Mouse (Mus musculus) stomach, postnatal 0 days (tissue): ENCODE results near the gene Cul7. TPM values are rescaled to one million over a fixed set of nuclear protein-coding genes. Genes with fewer than 3 reads are reported as not detected.

ENCODE experiments used
- ATAC-seq: fragments of 200-750 bp; cut with Nextera tagmentation; 2 replicates; pipeline ENCODE4 v1.8.0; 2017; ENCODE audit not compliant: low FRiP score, low TSS enrichment
- DNase-seq: peaks from one replicate; pipeline ENCODE4 v3.0.0-alpha.2; 2016; ENCODE audit warnings: low spot score
- H3K27ac ChIP-seq: fragments of 300-500 bp; sonication (generic); replicated peaks from 2 replicates; pipeline ENCODE4 v1.5.1; 2014; ENCODE audit warnings: mild to moderate bottlenecking, control low read depth
- H3K27me3 ChIP-seq: fragments of 300-500 bp; sonication (generic); 2 replicates; pipeline ENCODE4 v1.6.1; 2014; ENCODE audit warnings: low read length; ENCODE audit not compliant: control insufficient read depth, insufficient read depth
- H3K36me3 ChIP-seq: fragments of 300-500 bp; sonication (generic); 2 replicates; pipeline ENCODE4 v1.6.1; 2014; ENCODE audit warnings: low read length, mixed read lengths; ENCODE audit not compliant: control insufficient read depth, insufficient read depth
- H3K4me1 ChIP-seq: fragments of 300-500 bp; sonication (generic); replicated peaks from 2 replicates; pipeline ENCODE4 v1.6.1; 2014; ENCODE audit warnings: antibody characterized with exemption; ENCODE audit not compliant: control insufficient read depth, insufficient read depth
- H3K4me2 ChIP-seq: fragments of 300-500 bp; sonication (generic); replicated peaks from 2 replicates; pipeline ENCODE4 v1.6.1; 2014; ENCODE audit warnings: low read depth, mild to moderate bottlenecking, control low read depth, moderate library complexity
- H3K4me3 ChIP-seq: fragments of 300-500 bp; sonication (generic); 2 replicates; pipeline ENCODE4 v1.5.1; 2014; ENCODE audit warnings: low read depth, low read length, control low read depth
- H3K9ac ChIP-seq: fragments of 300-500 bp; sonication (generic); 2 replicates; pipeline ENCODE4 v1.6.1; 2014; ENCODE audit warnings: mild to moderate bottlenecking, low read length, control low read depth, mixed read lengths
- H3K9me3 ChIP-seq: fragments of 300-500 bp; sonication (generic); 2 replicates; pipeline ENCODE4 v1.6.1; 2016; ENCODE audit warnings: low read length; ENCODE audit not compliant: control insufficient read depth
- CTCF ChIP-seq: IDR thresholded peaks from 2 replicates; pipeline ENCODE4 v1.5.1; 2016; ENCODE audit warnings: antibody characterized with exemption, low read depth, mild to moderate bottlenecking, moderate library complexity
- EP300 ChIP-seq: optimal IDR thresholded peaks from 2 replicates; pipeline ENCODE3; 2016; ENCODE audit warnings: antibody characterized with exemption
- WGBS: fragments of 180-500 bp; shearing (Covaris S2); extraction: QIAGEN DNeasy Blood & Tissue Kit; methylation state at CpG from one replicate; pipeline ENCODE4 v1.1.7; 2014; 5-methylcytosine and 5-hydroxymethylcytosine counted together
- polyA plus RNA-seq: library from polyadenylated mRNA; unstranded; fragments of >200 nt; fragmentation: Nextera tagmentation; extraction: Ambion mirVana; gene quantifications from 2 replicates; pipeline ENCODE4 v1.2.1, GENCODE M21; 2015

Gene Cul7
- polyA plus RNA-seq, 1 experiment from 2014 or later, result 12.9 TPM

GRCm38 (mm10) chr17:46629685-46630441, 20.3 kb upstream of the Cul7 start:
- peak overlapping the region; percentile 75 for H3K4me2 ChIP-seq
- no peak for TF ChIP-seq EP300
- TF ChIP-seq CTCF, result no peak; the same call in 1 of the 2 replicates
- no peaks in the 10 kb centered on the region for H3K9me3 ChIP-seq
- 17% methylated on average over 12 of the region's 12 CpGs for WGBS
- DNase-seq (peak; percentile 62), ATAC-seq (peak; percentile 74)
- H3K36me3 ChIP-seq, result peaks cover 5% of the 10 kb centered on the region; the same call in 1 of the 2 replicates
- H3K9ac ChIP-seq, result peak overlapping the region; percentile 93
- no peaks in the 10 kb centered on the region for H3K27me3 ChIP-seq
- peaks cover 9% of the 10 kb centered on the region; the same call in 1 of the 2 replicates for H3K4me1 ChIP-seq
- H3K4me3 ChIP-seq, result peak overlapping the region; percentile 86
- peak overlapping the region; percentile 94 for H3K27ac ChIP-seq

GRCm38 (mm10) chr17:46636831-46637523, 13.2 kb upstream of the Cul7 start:
- Histone ChIP-seq H3K4me2 (0 out of 2 replicates have a peak overlapping the region, but pooled peaks have one; percentile 18), H3K27ac (no peak overlapping the region), H3K4me1 (no peaks in the 10 kb centered on the region), H3K9ac (no peak overlapping the region), H3K36me3 (peaks cover 17% of the 10 kb centered on the region), H3K9me3 (no peaks in the 10 kb centered on the region), H3K4me3 (no peak overlapping the region), H3K27me3 (no peaks in the 10 kb centered on the region)
- WGBS, result 16% methylated on average over 15 of the region's 15 CpGs
- TF ChIP-seq CTCF (peak; percentile 87), EP300 (no peak)
- DNase-seq, result peak; percentile 67
- ATAC-seq, result peak; percentile 24; the same call in 1 of the 2 replicates

DNA sequence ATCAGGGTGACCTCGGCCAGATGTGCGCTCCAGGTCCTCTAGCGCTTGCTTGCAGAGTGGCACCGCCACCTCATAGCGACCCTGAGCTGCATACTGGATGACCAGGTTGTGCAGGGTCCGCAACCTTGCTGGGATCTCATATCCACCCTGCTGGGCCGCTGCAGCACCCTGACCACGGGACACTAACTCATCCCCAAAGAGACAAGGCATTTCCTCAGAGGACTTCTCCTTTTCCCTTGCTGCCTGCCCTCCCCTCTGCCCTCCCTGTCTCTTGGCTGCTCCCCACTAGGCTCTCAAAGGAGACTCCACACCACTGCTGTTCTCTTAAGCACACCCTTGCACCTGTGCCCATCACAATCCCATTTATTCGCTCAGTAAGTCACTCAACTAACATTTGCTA, 10.2 kb upstream of the Cul7 start:
- Histone ChIP-seq H3K4me1 (no peaks in the 10 kb centered on the region), H3K36me3 (peaks cover 15% of the 10 kb centered on the region; the same call in 1 of the 2 replicates), H3K9ac (no peak overlapping the region), H3K27me3 (no peaks in the 10 kb centered on the region), H3K9me3 (no peaks in the 10 kb centered on the region), H3K4me2 (no peak overlapping the region), H3K4me3 (no peak overlapping the region), H3K27ac (no peak overlapping the region)
- 82% methylated on average over 9 of the region's 9 CpGs for WGBS
- no peak for DNase-seq
- ATAC-seq, result no peak
- TF ChIP-seq CTCF (no peak), EP300 (no peak)

GRCm38 (mm10) chr17:46642060-46642459, 8.1 kb upstream of the Cul7 start:
- Histone ChIP-seq H3K27me3 (no peaks in the 10 kb centered on the region), H3K36me3 (peaks cover 15% of the 10 kb centered on the region; the same call in 1 of the 2 replicates), H3K4me3 (no peak overlapping the region), H3K4me1 (no peaks in the 10 kb centered on the region), H3K9me3 (no peaks in the 10 kb centered on the region), H3K27ac (no peak overlapping the region), H3K4me2 (no peak overlapping the region), H3K9ac (no peak overlapping the region)
- no peak for DNase-seq
- WGBS, result 87% methylated on average over 17 of the region's 17 CpGs
- no peak for ATAC-seq
- TF ChIP-seq EP300, result no peak
- TF ChIP-seq CTCF, result no peak

DNA sequence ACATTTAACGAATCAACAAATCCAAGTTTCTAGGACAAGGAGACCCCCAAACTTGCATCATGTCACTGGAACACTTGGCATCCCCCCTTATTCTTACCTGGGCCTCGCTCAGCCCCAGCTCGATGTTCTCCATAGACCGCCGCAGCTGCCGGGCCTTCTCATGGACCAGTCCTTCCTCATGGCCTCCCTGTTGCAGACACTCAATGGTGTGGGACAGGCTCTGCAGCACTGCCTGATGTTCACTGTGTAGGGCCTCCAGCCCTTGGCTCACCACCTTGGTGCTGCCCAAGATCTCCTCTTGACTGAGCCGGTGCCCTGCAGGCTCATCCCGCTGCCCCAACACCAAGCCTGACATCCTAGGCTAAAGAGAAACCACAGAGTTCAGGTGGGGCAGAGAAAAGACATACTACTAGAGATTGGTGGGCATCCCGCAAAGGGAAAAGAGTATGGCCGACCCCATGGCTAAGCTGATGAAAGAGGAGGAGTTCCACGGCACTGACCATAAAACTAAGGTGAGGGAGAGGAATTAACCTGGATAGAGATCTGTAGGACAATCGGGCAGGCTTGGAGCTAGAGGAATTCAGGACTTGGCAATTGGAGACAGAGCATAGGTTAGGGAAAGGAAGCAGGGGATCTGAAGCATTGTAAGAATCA, 5.9 kb upstream of the Cul7 start:
- no peak for ATAC-seq
- Histone ChIP-seq H3K9ac (peak overlapping the region; percentile 74), H3K27me3 (no peaks in the 10 kb centered on the region), H3K36me3 (peaks cover 15% of the 10 kb centered on the region; the same call in 1 of the 2 replicates), H3K4me3 (peak overlapping the region; percentile 60), H3K4me1 (no peaks in the 10 kb centered on the region), H3K4me2 (peak overlapping the region; percentile 95), H3K9me3 (no peaks in the 10 kb centered on the region), H3K27ac (peak overlapping the region; percentile 91)
- TF ChIP-seq CTCF (no peak), EP300 (no peak)
- 83% methylated on average over 12 of the region's 12 CpGs for WGBS
- DNase-seq, result no peak
